Mouse (Mus musculus): ENCODE data around the gene Zmym1. TPM values are rescaled to one million over a fixed set of nuclear protein-coding genes. Genes with fewer than 3 reads are reported as not detected.

The Zmym1 gene
- 41.6 TPM for polyA plus RNA-seq (2017; shearing (Covaris generic))

GRCm38 (mm10) chr4:127060585-127061290, at the start of gene Zmym1:
TSS of gene Zmym1 (minus strand) at chr4:127061152.

GRCm38 (mm10) chr4:127076875-127077548, 16.1 kb upstream of the Zmym1 start, which contains the start of gene Zmym6:
TSS of gene Zmym6 (plus strand) at chr4:127077383.

GRCm38 (mm10) chr4:127021151-127021945, 39.6 kb downstream of the Zmym1 start, which contains the start of gene Sfpq:
TSS of gene Sfpq (plus strand) at chr4:127021324.

Other genes with a start within 250 kb of the Zmym1 start
- 21.2 TPM for gene Zmym4, start 93.0 kb downstream of the Zmym1 start, polyA plus RNA-seq (2017; shearing (Covaris generic))
- 17.5 TPM for gene Sfpq, start 39.8 kb downstream of the Zmym1 start, polyA plus RNA-seq (2017; shearing (Covaris generic))
- gene Zmym6, start 16.2 kb upstream of the Zmym1 start, polyA plus RNA-seq (2017; shearing (Covaris generic)): 38.8 TPM
- 27.9 TPM for gene Tmem35b, start 62.5 kb upstream of the Zmym1 start, polyA plus RNA-seq (2017; shearing (Covaris generic))
- 0.22 TPM for gene Dlgap3, start 108.1 kb upstream of the Zmym1 start, polyA plus RNA-seq (2017; shearing (Covaris generic))
- gene Smim12, start 182.6 kb upstream of the Zmym1 start, polyA plus RNA-seq (2017; shearing (Covaris generic)): 59.6 TPM